Mouse (Mus musculus) kidney, adult 11 months (tissue): ENCODE data around the gene D630045J12Rik.

Experiments
- DNase-seq: peaks from one replicate; pipeline ENCODE4 v3.0.0; 2022

Gene D630045J12Rik

GRCm38 (mm10) chr6:38253736-38254641 is at the start of gene D630045J12Rik:
TSS of gene D630045J12Rik (minus strand) at chr6:38254009.
- DNase-seq: peak; percentile 79

GRCm38 (mm10) chr6:38298761-38299401 is 45.1 kb upstream of the D630045J12Rik start, which contains the start of gene Zc3hav1l:
TSS of gene Zc3hav1l (minus strand) at chr6:38299259.
- DNase-seq: peak; percentile 44

- no peak for DNase-seq
Observed at GRCm38 (mm10) chr6:38298246-38298635, 44.4 kb upstream of the D630045J12Rik start.

GRCm38 (mm10) chr6:38297580-38298245 is 43.9 kb upstream of the D630045J12Rik start:
- DNase-seq: no peak

GRCm38 (mm10) chr6:38293708-38294107 is 39.9 kb upstream of the D630045J12Rik start:
- no peak for DNase-seq

- no peak for DNase-seq
Observed at GRCm38 (mm10) chr6:38292871-38293646, 39.2 kb upstream of the D630045J12Rik start.

- no peak for DNase-seq
Observed at GRCm38 (mm10) chr6:38284422-38284821, 30.6 kb upstream of the D630045J12Rik start.

GRCm38 (mm10) chr6:38264466-38264865 is 10.7 kb upstream of the D630045J12Rik start:
- DNase-seq: no peak

GRCm38 (mm10) chr6:38263393-38264159 is 9.8 kb upstream of the D630045J12Rik start:
- no peak for DNase-seq

GRCm38 (mm10) chr6:38261877-38262276 is 8.1 kb upstream of the D630045J12Rik start:
- DNase-seq: no peak

- DNase-seq: peak; percentile 82
Observed at GRCm38 (mm10) chr6:38257506-38257905, 3.7 kb upstream of the D630045J12Rik start.

GRCm38 (mm10) chr6:38256793-38257192 is 3.0 kb upstream of the D630045J12Rik start:
- no peak for DNase-seq

GRCm38 (mm10) chr6:38255794-38256193 is 2.0 kb upstream of the D630045J12Rik start:
- DNase-seq: no peak

GRCm38 (mm10) chr6:38252766-38253735 is 758 bp downstream of the D630045J12Rik start:
- no peak for DNase-seq

GRCm38 (mm10) chr6:38252139-38252538 is 1.7 kb downstream of the D630045J12Rik start:
- peak; percentile 45 for DNase-seq

GRCm38 (mm10) chr6:38251464-38251863 is 2.3 kb downstream of the D630045J12Rik start:
- DNase-seq: no peak

- DNase-seq: no peak
Observed at GRCm38 (mm10) chr6:38247362-38247761, 6.4 kb downstream of the D630045J12Rik start.

GRCm38 (mm10) chr6:38244806-38245205 is 9.0 kb downstream of the D630045J12Rik start:
- DNase-seq: no peak

- DNase-seq: no peak
Observed at GRCm38 (mm10) chr6:38244167-38244566, 9.6 kb downstream of the D630045J12Rik start.

- DNase-seq: no peak
Observed at GRCm38 (mm10) chr6:38242833-38243232, 11.0 kb downstream of the D630045J12Rik start.
